Mouse (Mus musculus): Measurements from ENCODE around the gene Crx.
A peak's percentile ranks its signal among the peaks of the same experiment; 100 is the strongest.
"Not testable (repeated sequence)": the region's sequence is repeated elsewhere in the genome, so short reads cannot be mapped to it uniquely, and the experiment has no call there.

The Crx gene

DNA sequence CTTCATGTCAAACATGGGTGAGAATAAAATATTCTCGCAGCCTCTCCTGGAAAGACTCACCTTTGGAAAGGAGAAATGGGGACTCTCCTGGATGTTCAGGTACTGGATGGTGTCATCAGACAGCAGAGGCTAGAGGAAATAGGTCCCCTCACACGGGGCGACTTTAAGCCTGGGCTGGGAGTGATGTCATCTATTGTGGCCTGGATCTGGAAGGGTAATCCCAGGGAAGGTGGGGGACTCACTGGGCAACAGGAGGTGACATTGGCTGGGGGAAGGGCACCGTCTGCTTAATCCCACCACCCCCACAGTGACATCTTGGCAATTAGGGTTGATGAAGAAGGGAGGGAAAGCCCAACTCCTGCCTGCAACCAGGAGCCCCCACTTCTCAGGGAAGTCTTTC, at the start of gene Crx:
TSS of gene Crx (minus strand) at position 213 of the 400 bp plus-strand sequence.
- DNase-seq (ENCODE audit: low read depth, low spot score), result peak; percentile 96

DNA sequence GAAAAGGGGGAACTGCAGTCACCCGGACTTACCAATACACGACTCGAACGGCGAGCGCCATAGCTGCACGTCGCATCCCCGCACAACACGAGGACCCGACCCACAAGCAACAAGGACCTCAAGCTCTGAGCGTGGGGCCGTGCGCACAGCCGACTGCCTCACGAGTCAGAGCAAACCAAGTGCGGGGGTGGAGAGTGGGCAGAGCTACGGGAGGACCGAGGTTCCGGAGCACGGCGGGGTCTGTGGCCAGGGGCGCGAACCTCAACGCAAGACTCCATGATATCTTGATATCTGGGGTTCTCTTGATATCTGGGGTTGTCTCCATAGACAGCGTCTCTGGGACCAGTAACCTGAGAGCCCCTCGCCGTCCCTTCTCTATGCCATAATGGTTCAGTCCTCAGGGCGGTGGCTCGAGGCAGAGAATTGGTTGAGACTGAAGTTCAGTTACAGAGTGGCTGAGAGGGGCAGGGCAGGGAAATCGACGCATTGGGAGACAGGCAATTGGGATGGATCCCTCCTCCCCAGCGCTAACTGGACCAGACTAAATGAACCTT, 42.5 kb upstream of the Crx start, which contains the start of gene Selenow:
TSS of gene Selenow (minus strand) at position 183 of the 554 bp plus-strand sequence.
- DNase-seq (ENCODE audit: low read depth, low spot score), result peak; percentile 90

DNA sequence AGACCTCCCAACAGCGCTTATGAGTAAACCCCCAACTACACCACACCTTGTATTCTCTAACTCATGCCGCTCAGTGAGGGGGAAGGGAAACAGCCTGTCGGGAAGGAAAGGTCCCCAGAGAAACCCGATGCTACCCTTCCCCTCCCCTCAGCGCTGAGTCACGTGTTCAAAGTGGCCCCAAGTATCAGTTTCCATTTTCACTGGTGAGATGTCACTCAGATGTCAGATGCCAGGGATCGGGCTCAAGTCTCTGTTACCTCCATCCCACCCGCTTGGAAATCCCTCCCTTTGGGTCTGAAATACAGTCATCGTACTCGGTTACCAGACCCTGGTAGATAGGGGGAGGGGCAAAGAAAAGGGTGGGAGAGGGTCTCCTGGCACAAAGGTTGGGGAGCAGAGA, 42.0 kb upstream of the Crx start:
- DNase-seq (ENCODE audit: low read depth, low spot score), result no peak

DNA sequence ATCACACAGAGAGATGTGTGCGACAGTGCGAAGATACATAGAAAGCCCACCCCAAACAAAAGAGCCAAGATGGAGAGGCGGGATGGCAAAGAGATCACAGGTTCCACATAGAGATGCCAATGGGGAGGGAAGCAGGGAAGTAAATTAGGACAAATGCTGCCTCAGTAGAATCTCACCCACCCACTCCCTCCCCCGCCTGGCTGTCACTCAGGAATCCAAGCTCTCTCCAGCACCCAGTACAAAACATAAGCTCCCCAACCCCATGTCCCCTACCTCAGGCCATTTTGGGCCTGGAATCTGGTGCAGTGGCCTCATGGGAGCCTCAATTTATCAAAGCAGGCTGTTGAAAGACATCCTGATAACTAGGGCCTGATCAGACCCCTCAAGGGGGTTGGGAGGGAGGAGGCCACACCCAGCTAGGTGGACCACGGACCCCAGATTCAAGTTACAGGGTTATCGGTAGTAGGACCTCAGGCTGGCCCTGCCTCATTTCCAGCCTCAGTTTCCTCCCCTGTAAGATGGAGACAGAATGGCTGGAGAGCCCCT, 41.0 kb upstream of the Crx start:
- no peak for DNase-seq (ENCODE audit: low read depth, low spot score)

DNA sequence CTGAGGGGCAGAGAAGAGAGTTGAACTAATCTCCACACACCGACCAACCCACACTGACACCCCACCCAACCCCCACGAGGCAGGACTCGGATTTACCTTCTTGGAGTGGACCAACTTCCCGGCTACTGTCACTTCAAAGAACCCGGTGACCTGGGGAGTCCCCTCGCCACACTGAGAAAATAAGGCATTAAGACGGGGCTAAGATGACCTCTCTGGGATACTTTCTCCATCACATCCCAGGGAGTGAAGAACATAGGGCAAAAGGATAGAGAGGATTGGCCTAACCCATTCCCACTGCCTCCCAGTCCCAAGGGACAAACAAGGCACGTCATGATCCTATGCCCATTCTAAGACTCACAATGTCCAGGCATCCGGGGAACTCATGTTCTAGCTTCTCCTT, 40.2 kb upstream of the Crx start:
- no peak for DNase-seq (ENCODE audit: low read depth, low spot score)

DNA sequence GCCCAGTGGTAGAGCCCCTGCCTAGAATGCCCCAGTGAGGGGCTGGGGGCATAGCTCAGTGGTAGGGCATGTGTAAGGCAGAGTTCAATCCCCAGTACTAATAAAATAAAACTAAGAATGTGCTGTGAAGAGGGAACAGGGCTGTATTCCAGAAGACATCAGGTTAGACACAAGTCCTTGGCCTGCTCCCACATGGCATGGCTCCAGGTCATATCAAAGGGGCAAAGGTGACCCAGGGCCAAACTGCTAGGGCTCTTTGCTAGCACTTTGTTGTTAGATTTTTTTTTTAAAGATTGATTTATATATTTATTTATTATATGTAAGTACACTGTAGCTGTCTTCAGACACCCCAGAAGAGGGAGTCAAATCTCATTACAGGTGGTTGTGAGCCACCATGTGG, 38.6 kb upstream of the Crx start:
- no peak for DNase-seq (ENCODE audit: low read depth, low spot score)

DNA sequence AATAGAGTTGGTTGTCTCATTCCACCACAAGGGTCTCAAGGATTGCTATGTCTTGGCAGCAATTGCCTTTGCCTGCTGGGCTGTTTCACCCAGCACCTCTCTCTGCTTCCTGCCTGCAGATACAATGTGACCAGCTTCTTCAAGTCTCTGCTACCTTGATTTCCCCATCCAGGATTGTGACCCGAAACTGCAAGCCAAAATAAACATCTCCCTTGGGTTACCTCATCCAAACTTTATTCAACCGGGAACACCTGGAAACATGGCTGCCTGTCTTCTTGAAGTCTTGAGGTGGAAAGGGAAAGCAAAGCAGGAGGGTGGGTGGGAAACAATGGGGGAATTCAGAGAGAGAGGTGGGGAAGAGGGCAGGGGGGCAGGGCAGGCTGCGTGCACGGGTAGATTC, 37.2 kb upstream of the Crx start:
- DNase-seq (ENCODE audit: low read depth, low spot score), result no peak

DNA sequence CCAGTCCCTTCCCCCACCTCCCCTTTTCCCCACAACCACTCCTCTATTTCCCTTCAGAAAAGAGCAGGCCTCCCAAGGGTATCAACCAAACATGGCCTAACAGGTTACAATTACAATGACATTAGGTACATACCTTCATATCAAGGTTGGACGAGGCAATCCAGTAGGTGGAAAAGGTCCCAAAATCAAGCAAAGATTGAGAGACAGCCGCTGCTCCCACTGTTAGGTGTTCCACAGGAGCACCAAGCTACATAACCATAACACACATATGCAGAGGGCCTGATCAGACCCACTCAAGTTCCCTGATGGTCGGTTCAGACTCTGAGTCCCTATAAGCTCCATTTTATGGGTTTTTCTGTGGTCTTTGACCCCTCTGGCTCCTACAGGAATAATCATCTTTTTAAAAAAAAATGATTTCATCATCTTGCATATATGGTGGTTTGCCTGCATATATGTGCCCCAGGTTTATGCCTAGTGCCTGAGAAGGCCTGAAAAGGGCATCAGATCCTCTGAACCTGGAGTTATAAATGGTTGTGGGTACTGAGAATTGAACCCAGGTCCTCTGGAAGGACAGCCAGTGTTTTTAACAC, 36.5 kb upstream of the Crx start:
- no peak for DNase-seq (ENCODE audit: low read depth, low spot score)

DNA sequence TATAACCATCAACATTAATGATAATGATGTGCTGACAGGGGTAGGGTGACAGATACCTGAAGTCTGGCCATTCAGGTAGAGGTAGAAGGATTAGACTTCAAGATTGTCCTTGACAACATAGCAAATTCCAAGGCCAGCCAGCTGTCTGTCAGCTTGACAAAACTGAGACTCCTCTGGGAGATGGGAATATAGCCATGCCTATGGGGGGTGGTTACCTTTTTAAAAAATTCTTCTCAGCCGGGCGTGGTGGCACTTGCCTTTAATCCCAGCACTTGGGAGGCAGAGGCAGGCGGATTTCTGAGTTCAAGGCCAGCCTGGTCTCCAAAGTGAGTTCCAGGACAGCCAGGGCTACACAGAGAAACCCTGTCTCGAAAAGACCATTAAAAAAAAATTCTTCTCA, 35.9 kb upstream of the Crx start:
- DNase-seq (ENCODE audit: low read depth, low spot score), result not testable (repeated sequence)

DNA sequence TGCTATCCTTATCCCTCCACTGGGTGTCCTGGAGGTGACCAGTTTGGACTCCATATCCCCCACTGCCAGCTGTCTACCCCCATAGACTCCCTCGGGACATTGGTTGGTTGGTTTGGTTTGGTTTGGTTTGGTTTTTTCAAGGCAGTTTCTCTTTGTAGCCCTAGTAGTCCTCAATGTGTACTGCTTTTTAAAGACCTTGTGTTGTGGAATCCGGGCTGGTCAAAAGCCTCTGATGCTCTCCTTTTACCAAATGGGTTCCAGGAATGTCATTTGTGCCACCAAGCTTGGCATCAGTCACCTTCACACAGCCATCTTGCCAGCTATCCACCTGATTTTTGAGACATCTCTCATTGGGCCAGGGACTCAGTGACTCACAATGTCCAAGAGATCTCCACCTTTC, 35.0 kb upstream of the Crx start:
- no peak for DNase-seq (ENCODE audit: low read depth, low spot score)

DNA sequence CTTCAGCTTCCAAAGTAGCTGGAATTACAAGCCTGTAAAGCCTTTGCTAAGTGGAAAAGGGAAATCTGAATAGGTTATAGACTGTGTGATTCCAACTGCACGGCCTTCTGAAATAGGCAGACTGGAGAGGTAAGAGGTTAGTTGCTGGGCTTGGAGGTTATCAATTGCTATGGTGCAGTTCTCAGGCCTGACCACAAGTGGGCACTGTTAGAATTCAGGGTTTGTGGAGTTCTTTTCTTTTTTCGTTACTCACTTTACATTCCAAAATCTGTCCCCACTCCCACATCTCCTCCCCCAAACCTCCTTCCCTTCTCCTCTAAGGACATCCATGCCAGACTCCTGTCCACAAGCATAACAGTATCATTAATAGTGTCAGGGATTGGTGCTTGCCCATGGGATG, 34.5 kb upstream of the Crx start:
- DNase-seq (ENCODE audit: low read depth, low spot score), result no peak

DNA sequence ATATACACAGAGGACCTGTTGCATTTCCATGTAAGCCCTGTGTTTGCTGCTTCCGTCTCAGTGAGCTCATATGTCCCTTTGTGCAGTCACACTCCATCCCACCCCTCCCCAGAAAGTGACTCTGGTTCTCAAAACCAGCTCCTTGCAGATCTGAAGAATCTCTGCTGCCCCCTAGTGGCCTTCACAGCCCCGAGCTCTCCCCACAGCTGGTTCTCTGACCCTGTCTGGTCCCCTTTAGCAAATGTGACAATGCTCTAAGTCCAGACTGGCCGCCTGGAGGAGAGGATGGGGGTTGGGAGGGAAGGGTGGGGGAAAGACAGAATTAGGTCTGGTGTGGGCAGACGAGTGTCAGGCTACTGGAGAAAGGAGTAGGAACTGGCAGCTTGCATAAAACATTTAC, 32.4 kb upstream of the Crx start:
- peak; percentile 85 for DNase-seq (ENCODE audit: low read depth, low spot score)

DNA sequence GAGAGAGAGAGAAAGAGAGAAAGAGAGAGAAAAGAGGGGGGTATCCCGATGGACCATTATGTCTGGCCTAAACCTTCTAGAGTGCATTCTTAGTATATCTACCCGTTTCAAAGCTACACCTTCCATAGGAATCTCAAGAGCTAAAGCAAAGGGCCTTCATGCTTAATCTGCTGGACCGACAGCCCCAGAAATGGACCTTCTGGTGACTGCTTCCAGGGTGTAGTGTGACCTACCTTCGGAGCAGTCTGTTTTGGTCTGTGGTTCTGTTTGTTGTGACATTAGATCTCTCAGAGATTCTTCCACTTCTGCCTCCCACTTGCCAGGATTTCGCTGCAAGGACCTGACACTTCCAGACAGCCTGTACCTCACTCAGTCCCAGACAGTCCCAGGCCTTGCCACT, 30.8 kb upstream of the Crx start:
- no peak for DNase-seq (ENCODE audit: low read depth, low spot score)

DNA sequence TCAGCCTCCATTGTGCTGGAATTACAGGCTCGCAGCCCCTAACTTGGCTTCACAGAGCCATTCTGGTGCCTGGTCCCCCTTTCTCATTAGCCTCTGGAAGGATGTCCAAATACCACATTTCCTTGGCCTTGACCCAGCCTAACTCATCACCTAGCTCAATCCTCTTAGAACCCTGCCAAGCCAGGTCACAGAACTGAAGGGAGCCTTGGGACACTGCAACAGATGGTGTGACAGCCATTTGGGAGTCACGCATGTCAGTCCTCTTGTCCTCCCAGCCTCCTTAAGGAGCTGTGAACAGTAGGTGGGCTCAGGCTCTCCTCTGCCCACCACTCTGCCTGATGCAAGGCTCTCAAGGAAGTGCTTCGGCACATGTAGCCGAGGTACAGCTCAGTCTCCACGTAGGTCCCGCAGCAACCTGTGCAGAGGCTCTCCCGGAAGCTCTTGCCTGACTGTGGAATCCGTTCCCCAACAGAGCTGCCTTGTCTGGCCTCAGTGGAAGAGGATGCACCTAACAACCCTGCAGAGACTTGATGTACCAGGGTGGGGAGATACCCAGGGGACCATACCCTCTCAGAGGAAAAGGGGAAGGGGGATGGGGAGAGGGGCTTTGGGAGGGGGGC, 28.3 kb upstream of the Crx start:
- DNase-seq (ENCODE audit: low read depth, low spot score), result peak; percentile 86

DNA sequence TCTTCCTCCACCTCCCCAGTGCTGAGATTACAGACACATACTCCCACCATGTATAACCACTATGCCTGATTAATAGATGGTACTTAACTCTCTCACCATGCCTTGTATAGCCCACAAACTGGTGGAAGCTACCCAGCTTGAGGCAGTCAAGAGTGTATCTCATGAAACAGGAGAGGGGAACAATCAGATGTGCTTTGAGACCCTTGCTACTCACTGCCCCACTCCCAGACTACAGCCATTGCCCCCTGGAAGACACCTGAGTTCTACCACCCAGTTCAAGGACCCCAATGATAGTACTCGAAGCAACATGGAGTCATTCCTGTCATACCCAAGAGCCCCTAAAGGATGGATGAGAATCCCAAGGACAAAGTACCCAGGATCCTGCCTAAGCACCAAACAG, 26.8 kb upstream of the Crx start:
- DNase-seq (ENCODE audit: low read depth, low spot score), result no peak

DNA sequence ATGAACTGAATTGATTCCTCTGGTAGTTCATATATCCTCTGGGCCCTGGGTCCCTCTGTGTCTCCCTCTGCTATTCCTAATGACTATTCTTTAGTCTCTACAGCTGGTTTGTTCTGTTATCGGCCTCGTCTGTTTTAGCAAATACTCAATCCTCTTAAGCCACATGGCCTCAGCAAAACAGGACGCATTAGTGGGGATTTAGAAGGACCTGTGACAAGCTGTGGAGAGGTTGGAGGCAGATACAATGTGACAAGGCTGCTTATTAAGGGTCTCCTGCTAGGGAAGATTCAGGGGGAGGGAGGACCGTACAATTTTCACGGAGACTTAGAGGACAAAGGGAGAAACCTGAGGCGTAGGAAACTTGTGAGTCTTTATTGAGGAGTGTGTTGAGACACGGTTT, 26.1 kb upstream of the Crx start:
- DNase-seq (ENCODE audit: low read depth, low spot score), result peak; percentile 89

DNA sequence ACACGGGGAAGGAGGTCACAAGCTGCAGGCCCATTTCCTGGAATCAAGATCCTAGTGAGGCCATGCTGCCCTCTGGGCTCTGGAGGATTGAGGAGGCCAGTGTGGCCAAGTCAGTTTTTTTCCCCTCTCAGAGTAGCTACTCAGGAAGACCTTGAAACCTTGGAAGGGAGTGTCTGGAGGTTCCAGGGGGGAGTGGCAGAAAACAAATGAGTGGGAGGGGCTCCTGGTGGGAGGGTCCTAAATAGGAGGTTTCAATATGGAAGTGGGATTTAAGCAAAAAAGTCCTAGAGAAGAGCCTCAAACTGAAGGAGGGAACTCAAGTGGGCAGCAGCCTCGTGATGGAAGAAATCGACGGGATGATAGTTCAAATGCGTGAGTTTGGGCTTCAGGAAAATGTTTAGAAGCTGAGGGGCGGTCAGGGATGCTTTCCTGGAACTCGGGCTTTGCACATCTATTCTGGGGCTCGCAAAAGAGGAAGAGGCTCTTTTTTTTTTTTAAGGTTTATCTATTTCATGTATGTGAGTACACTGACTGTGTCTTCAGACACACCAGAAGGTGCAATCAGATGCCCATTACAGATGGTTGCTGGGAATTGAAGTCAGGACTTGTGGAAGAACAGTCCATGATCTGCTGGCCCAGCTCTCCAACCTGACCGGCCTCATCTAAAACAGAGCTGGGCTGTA, 21.7 kb upstream of the Crx start:
- no peak for DNase-seq (ENCODE audit: low read depth, low spot score)

DNA sequence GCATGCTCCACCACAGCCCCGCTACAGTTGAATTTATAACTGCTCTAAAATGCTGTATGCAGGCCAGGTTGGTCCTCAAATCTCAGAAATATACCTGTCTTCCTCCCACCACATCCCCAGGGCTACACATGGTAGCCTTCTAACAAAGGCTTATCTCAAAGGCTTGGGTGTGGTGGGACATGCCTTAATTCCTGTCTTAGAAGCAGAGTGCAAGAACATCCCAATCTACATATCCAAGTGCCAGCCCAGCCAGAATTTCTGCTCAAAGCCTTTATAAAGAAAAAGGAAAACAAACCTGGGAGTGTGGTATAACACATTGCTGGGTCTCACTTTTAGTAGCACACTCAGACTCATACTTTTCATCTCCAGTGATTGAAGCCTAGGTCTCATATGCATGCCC, 14.5 kb upstream of the Crx start:
- no peak for DNase-seq (ENCODE audit: low read depth, low spot score)

DNA sequence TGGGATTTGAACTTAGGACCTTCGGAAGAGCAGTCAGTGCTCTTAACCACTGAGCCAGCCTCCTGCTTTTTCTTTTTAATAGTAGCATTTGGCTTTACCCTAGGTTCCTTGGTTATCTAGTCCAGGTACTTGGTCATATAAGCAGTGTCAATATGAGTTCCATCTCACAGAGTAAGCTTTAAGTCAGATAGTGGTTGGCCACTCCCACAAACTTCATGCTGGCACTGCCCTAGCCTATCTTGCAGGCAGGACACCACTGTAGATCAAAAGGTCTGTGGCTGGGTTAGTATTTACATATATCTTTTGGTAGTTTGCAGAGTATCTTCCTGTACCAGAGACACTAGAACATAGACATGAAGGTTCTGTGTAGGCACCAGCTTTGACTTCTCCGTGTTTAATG, 4.4 kb upstream of the Crx start:
- DNase-seq (ENCODE audit: low read depth, low spot score), result no peak

DNA sequence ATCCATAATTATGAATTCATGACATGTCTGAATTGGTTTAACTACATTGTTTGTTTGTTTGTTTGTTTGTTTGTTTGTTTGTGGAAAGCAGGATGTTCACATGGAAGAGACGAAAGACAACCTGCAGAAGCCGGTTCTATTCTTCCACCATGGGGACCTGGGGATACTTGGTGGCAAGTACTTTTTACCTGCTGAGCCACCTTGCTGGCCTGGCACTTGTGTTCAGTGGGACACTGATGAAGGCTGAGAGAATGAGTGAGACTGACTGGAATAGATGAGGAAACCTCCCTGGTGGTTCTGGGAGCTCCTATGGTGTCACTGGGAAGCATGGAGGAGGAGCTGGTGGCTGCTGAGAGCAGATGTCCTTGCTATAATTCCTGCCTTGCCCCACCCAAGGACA, 2.5 kb upstream of the Crx start, which contains the start of gene Crxos:
TSS of gene Crxos (plus strand) at position 301 of the 400 bp plus-strand sequence.
- no peak for DNase-seq (ENCODE audit: low read depth, low spot score)

DNA sequence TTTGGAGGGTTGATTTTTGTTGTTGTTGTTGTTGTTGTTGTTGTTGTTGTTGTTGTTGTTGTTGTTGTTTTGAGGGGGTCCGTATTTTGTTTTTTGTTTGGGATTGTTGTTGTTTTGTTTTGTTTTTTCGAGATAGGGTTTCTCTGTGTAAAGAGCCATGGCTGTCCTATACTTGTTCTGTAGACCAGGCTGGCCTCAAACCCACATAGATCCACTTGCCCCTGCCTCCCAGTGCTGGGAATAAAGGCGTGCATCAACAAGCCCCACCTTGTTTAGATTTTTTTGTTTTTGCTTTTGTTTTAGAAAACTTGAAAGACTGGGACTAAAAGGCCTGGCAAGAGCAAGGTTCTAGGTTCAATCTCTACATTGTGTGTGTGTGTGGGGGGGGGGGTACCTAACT, 2.1 kb upstream of the Crx start:
- DNase-seq (ENCODE audit: low read depth, low spot score), result no peak

DNA sequence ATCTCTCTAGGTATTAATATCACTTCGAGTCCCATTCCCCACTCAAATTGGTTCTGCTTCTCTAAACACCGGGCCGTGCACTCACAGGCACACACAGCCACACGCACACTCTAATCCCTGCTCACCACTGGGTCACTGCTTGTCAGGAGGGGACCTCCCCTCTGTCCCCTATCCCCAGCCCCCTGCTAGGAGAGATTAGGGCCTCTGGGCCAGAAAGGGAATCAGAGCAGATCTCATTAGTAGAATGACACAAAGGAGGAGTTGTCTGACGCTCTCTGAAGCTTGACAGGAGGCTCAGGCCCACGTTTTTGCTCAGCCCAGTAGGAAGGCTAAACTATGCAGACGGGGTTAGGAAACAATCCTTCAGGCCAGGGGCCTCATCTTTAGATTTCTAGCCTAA, 1.6 kb upstream of the Crx start:
- DNase-seq (ENCODE audit: low read depth, low spot score), result peak; percentile 89

DNA sequence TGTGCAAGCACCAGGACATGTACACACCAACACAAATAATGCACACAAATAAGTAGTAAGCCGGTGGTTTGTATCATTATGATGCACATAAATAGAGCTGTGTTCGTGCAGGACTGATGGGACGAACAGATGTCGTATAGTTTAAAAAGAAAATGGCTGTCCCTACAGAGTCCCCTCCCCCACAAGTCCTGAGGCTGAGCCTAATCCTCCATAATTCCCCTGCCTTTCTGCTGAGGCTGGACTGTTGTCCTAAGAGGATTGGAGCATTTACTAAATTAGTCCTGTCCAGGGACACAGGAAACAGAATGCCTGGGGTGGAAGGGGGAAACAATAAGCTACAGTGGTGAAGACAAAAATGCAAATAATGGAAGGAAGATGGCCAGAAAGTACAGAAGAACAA, 15.7 kb downstream of the Crx start:
- peak; percentile 93 for DNase-seq (ENCODE audit: low read depth, low spot score)

All from retina, adult 2 months (tissue).